Mouse (Mus musculus) kidney, embryonic 15.5 days (tissue): ENCODE data around the gene Bbs4. TPM values are rescaled to one million over a fixed set of nuclear protein-coding genes. Genes with fewer than 3 reads are reported as not detected.
"Not testable (repeated sequence)": the region's sequence is repeated elsewhere in the genome, so short reads cannot be mapped to it uniquely, and the experiment has no call there.

Experiments used
- ATAC-seq: fragments of 200-750 bp; cut with Nextera tagmentation; replicated peaks from 2 replicates; pipeline ENCODE4 v1.8.0; 2017; ENCODE audit warnings: moderate TSS enrichment; ENCODE audit not compliant: low FRiP score
- H3K27ac ChIP-seq: fragments of 300-500 bp; sonication (generic); 2 replicates; pipeline ENCODE4 v1.5.1; 2015; ENCODE audit warnings: mild to moderate bottlenecking, inconsistent platforms
- H3K27me3 ChIP-seq: fragments of 300-500 bp; sonication (generic); 2 replicates; pipeline ENCODE4 v1.6.1; 2015; ENCODE audit warnings: inconsistent platforms
- H3K36me3 ChIP-seq: fragments of 300-500 bp; sonication (generic); 2 replicates; pipeline ENCODE4 v1.6.1; 2015; ENCODE audit warnings: inconsistent platforms
- H3K4me1 ChIP-seq: fragments of 300-500 bp; sonication (generic); 2 replicates; pipeline ENCODE4 v1.6.1; 2015; ENCODE audit warnings: inconsistent platforms
- H3K4me2 ChIP-seq: fragments of 300-500 bp; sonication (generic); 2 replicates; pipeline ENCODE4 v1.6.1; 2015; ENCODE audit warnings: moderate library complexity, mild to moderate bottlenecking, inconsistent platforms
- H3K4me3 ChIP-seq: fragments of 300-500 bp; sonication (generic); replicated peaks from 2 replicates; pipeline ENCODE4 v1.5.1; 2015; ENCODE audit warnings: mild to moderate bottlenecking, inconsistent platforms
- H3K9ac ChIP-seq: fragments of 300-500 bp; sonication (generic); 2 replicates; pipeline ENCODE4 v1.6.1; 2015; ENCODE audit warnings: mild to moderate bottlenecking, inconsistent platforms
- H3K9me3 ChIP-seq: fragments of 300-500 bp; sonication (generic); replicated peaks from 2 replicates; pipeline ENCODE4 v1.6.1; 2016; ENCODE audit warnings: inconsistent platforms
- WGBS: fragments of 180-500 bp; shearing (Covaris S2); methylation state at CpG from one replicate; pipeline ENCODE4 v1.1.7; 2015; ENCODE audit warnings: mixed read lengths; 5-methylcytosine and 5-hydroxymethylcytosine counted together
- polyA plus RNA-seq: library from polyadenylated mRNA; unstranded; fragments of >200 nt; fragmentation: Nextera tagmentation; extraction: Ambion mirVana; gene quantifications from 2 replicates; pipeline ENCODE4 v1.2.1, GENCODE M21; 2015

Gene Bbs4
- 14.2 and 14.6 TPM in 2 replicates for polyA plus RNA-seq

DNA sequence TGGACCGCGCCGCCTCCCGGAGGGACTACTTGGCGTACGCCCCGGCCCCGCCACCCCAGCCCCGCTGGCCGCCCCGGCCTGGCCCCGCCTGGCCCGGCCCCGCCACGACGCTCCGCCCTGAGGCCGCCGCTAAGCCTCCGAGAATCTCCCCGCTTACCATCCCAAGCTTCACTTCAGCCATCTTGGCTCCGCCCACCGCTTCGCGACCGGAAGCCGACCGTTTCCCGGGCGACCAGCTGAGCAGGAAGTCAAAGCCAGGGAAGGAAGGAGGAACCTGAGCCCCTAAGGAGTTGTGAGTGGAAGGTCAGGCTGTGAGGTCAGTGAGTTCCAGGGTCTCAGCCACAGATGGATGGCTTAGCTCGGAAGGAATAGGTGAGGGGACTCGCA lies at the start of gene Bbs4:
TSS of gene Bbs4 (minus strand) at position 256 of the 387 bp plus-strand sequence.
- 0 out of 2 replicates have a peak, but pooled peaks cover 4% of the 10 kb centered on the region for H3K4me1 ChIP-seq
- no peaks in the 10 kb centered on the region for H3K9me3 ChIP-seq
- ATAC-seq: peak; percentile 97
- whole genome bisulfite sequencing: under 1% methylated on average over 31 of the region's 32 CpGs
- H3K36me3 ChIP-seq: no peaks in the 10 kb centered on the region
- no peaks in the 10 kb centered on the region for H3K27me3 ChIP-seq
- peak within 1 kb of the TSS; percentile 61 for H3K9ac ChIP-seq
- H3K4me3 ChIP-seq: peak within 1 kb of the TSS; percentile 70
- peak within 1 kb of the TSS; percentile 90 for H3K27ac ChIP-seq
- peak within 1 kb of the TSS; percentile 75 for H3K4me2 ChIP-seq

DNA sequence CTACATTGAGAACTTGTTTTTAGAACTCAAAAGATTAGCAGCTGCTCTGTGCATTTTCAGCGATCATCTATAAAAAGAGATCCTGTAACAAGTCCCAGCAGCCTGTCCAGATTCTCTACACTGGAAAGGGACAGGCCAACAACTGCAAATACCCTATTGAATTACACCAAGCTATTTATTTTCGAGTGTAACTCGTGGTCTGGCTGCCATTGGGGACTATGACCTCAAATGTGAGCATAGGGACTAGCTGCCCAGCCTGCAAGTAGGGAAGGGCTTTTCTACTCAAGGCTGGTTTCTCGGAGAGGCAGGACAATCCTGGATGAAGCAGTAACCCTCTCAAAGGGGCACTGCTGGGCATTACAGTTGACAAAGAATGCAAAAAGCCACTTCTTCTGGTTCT lies 35.8 kb upstream of the Bbs4 start:
- no peaks in the 10 kb centered on the region for H3K27me3 ChIP-seq
- no peak overlapping the region for H3K4me2 ChIP-seq
- H3K9me3 ChIP-seq: no peaks in the 10 kb centered on the region
- 73% methylated on average over 4 of the region's 4 CpGs for WGBS
- no peak overlapping the region for H3K4me3 ChIP-seq
- H3K9ac ChIP-seq: no peak overlapping the region
- ATAC-seq: no peak
- no peak overlapping the region for H3K27ac ChIP-seq
- no peaks in the 10 kb centered on the region for H3K4me1 ChIP-seq
- peaks cover 36% of the 10 kb centered on the region for H3K36me3 ChIP-seq

DNA sequence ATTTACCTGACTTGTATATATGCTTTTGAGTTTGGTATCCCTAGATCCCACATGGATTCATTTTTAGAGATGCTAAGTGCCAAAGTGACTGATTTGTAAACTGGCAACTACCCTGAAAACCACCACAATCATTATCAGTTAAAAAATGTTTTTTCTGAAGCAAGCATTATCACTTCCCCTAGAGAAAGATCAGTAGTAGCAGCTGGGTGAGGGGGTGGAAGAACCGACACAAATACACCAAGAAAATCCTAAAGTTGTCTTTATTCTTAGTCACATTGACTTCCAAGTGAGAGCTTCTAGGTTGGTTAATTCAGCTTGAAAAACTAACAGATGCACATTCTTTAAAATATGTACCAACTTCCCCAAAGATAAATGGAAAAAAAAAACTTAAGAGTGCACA lies 35.0 kb upstream of the Bbs4 start:
- H3K4me1 ChIP-seq: no peaks in the 10 kb centered on the region
- no peak overlapping the region for H3K9ac ChIP-seq
- no peaks in the 10 kb centered on the region for H3K9me3 ChIP-seq
- no peak overlapping the region for H3K4me3 ChIP-seq
- no peaks in the 10 kb centered on the region for H3K27me3 ChIP-seq
- WGBS: 83% methylated on average over 1 of the region's 1 CpGs
- H3K27ac ChIP-seq: no peak overlapping the region
- H3K36me3 ChIP-seq: peaks cover 29% of the 10 kb centered on the region
- H3K4me2 ChIP-seq: no peak overlapping the region
- no peak for ATAC-seq

DNA sequence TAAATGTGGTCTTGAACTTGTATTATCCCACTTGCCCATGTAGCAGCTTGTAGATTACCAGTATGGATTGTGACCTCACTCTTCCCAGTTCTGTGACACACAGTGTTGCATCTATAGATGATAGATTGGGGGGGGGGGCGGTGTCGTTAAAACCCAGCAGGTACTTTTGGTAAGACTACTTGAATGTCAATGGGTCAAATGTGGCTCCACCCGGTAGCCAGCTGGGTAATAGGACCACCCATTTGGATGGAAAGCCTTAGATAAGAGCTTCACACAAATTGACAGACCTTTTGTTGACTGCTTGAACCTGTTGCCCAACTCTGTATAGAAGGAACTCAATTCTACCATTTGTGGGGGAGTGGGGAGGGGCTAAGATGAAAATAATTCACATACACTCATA lies 34.2 kb upstream of the Bbs4 start:
- 58% methylated on average over 3 of the region's 3 CpGs for WGBS
- no peak overlapping the region for H3K27ac ChIP-seq
- H3K27me3 ChIP-seq: no peaks in the 10 kb centered on the region
- no peaks in the 10 kb centered on the region for H3K9me3 ChIP-seq
- peaks cover 20% of the 10 kb centered on the region for H3K36me3 ChIP-seq
- H3K4me1 ChIP-seq: no peaks in the 10 kb centered on the region
- no peak for ATAC-seq
- H3K4me2 ChIP-seq: no peak overlapping the region
- no peak overlapping the region for H3K9ac ChIP-seq
- H3K4me3 ChIP-seq: no peak overlapping the region

DNA sequence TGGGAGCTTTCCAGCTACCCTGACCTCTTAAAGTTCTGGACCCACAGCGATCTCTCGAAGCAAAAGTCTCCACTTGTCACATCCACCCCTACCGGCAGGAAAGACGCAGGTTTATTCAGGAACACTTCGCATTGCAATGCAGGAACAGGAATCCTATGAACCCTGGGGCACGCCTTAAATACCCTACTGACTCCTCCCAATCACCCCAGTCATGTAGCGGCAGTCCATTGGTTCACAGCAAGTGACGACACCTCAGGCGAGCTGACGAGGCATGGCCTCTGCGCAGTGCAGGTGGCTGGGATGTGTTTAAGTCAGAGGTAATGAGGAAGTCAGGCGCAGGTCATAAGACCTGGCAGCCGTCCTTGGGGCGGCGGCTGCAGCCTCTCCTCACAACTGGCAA lies 22.3 kb upstream of the Bbs4 start:
- H3K4me3 ChIP-seq: no peak overlapping the region
- H3K27ac ChIP-seq: no peak overlapping the region
- H3K36me3 ChIP-seq: no peaks in the 10 kb centered on the region
- no peaks in the 10 kb centered on the region for H3K4me1 ChIP-seq
- ATAC-seq: no peak
- H3K9ac ChIP-seq: no peak overlapping the region
- WGBS: 93% methylated on average over 15 of the region's 15 CpGs
- H3K9me3 ChIP-seq: no peaks in the 10 kb centered on the region
- H3K27me3 ChIP-seq: no peaks in the 10 kb centered on the region
- no peak overlapping the region for H3K4me2 ChIP-seq

DNA sequence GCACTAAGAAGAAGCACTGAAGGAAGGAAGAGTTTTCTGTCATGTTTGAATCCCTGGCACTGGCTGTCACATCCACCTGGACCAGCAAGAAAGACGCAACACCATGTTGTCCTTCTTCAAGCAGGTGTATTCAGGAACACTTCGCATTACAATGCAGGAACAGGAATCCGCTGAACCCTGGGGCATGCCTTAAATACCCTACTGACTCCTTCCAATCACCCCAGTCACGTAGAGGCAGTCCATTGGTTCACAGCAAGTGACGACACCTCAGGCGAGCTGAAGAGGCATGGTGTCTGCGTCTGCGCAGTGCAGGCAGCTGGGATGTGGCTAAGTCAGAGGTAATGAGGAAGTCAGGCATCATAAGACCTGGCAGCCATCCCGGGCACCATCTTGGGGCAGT lies 16.3 kb upstream of the Bbs4 start:
- Histone ChIP-seq H3K27ac (no peak overlapping the region), H3K36me3 (no peaks in the 10 kb centered on the region), H3K9ac (no peak overlapping the region), H3K9me3 (no peaks in the 10 kb centered on the region), H3K4me2 (no peak overlapping the region), H3K4me3 (no peak overlapping the region), H3K27me3 (no peaks in the 10 kb centered on the region), H3K4me1 (no peaks in the 10 kb centered on the region)
- WGBS: 88% methylated on average over 9 of the region's 9 CpGs
- no peak for ATAC-seq

DNA sequence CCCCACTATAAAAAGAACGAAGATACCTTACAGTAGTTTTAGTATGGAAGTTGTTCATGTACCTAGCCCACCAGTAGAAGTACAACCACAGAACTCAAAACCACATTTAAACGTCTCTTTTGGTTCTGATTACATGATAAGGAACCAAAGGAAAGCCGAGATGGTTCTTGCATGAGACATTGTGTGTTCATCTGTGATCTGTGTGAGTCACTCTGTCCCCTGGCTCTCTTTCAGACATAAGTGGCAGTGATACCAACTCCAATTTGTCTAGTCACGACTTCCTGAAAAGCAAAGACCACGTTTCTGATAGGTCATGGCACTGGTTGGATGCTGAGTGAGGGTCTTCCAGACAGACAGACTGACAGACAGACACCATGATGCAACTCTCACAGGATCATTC lies 15.9 kb upstream of the Bbs4 start:
- Histone ChIP-seq H3K9ac (no peak overlapping the region), H3K27me3 (no peaks in the 10 kb centered on the region), H3K4me1 (no peaks in the 10 kb centered on the region), H3K36me3 (no peaks in the 10 kb centered on the region), H3K27ac (no peak overlapping the region), H3K4me2 (no peak overlapping the region), H3K4me3 (no peak overlapping the region), H3K9me3 (no peaks in the 10 kb centered on the region)
- WGBS: 83% methylated on average over 5 of the region's 5 CpGs
- ATAC-seq: no peak

DNA sequence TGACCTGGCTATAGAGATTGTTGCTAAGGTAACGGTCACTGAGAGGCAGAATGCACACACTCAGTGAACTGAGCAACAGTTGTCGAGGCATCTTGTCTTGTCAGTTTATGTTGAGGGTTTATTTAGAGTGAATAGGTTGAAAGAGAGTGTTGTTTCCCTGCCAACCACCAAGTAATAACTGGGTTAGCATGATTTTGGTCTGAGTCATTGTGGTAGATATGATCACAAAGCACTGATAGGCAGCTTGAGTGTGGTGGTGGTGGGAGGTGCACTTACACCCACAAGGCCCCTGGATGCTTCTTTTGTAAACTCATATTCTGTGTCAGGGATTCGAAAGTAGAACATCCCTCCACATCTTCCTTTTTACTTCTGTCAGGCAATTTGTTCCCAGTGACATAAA lies 7.2 kb upstream of the Bbs4 start:
- not testable (repeated sequence) for ATAC-seq, H3K27me3 ChIP-seq, H3K4me2 ChIP-seq, H3K4me3 ChIP-seq, H3K4me1 ChIP-seq, H3K9me3 ChIP-seq, H3K36me3 ChIP-seq, H3K9ac ChIP-seq, H3K27ac ChIP-seq
- 81% methylated on average over 3 of the region's 3 CpGs for WGBS

DNA sequence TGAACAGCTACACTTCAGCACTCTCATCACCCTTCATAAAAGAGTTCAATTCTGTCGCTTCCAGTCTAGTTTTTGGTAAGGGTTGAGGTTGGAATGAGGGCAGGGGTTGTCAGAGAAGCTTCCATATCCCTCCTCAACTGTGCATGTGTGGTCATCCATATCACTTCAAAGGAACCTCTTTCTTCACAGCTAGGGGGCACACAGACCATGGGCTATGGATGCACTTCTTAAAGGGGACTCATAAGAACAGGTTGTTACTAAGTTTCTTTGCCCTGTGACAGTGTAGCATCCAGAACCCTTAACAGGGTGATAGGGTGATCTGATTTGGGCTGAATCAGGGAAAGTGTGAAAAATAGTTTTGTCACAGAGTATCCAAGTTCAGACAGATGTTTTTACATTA lies 4.7 kb upstream of the Bbs4 start:
- H3K36me3 ChIP-seq, H3K27me3 ChIP-seq, H3K4me1 ChIP-seq, ATAC-seq, H3K4me2 ChIP-seq, H3K9ac ChIP-seq, H3K9me3 ChIP-seq, H3K4me3 ChIP-seq, H3K27ac ChIP-seq: not testable (repeated sequence)
- WGBS: 53% methylated on average over 1 of the region's 1 CpGs

DNA sequence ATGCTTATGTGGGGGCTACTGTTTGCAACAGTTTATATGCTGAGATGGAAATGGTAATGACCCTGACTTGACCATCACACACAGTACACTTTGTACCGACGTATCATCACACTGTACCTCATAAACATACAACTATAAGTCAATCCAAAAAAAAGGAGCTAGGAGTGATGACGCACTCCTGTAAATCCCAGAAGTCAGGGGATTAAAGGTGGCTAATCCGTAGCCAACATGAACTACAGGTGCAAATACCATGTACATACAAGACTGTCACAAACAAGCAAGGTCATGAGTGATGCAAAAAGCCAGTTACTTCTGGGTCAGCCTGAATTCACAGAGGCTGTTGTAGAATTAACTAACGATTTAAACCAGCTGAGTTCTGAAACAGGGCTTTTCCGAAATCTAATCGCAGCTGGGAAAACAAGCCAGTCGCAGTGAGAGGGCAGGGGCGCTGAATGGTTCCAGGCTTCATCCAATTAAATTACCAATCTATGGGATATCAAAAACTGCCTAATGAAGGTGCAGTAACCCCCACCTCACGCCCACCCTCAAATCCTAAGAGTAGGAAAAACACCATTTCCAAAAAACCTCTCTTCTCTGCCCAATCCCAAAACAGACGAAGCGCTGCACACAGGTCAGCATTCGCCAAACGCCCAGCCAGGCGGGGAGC lies 589 bp downstream of the Bbs4 start:
- no peaks in the 10 kb centered on the region for H3K9me3 ChIP-seq
- H3K27ac ChIP-seq: peak overlapping the region; percentile 90
- ATAC-seq: peak; percentile 19
- no peaks in the 10 kb centered on the region for H3K27me3 ChIP-seq
- H3K4me1 ChIP-seq: 0 out of 2 replicates have a peak, but pooled peaks cover 4% of the 10 kb centered on the region
- H3K9ac ChIP-seq: peak overlapping the region; percentile 61
- H3K4me2 ChIP-seq: peak overlapping the region; percentile 75
- WGBS: 10% methylated on average over 15 of the region's 15 CpGs
- peak overlapping the region; percentile 70 for H3K4me3 ChIP-seq
- H3K36me3 ChIP-seq: no peaks in the 10 kb centered on the region

DNA sequence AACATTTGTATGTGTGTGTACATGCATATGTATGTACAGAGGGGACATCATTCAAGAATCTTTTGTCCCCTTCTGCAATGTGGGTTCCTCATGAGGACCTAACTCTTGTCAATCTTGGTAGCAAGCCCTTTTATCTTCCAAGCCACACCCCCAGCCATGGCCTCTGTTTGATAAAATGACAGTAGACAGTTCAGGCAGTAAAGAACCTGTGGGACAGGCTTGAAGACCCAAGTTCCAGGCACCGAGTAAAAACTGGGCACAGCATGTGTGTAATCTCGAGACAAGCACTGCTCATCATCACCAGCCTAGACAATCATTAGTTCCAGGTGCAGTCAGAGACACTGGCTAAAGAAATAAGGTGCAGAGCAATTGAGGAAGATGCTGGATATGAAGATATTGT lies 7.1 kb downstream of the Bbs4 start:
- H3K9me3 ChIP-seq: no peaks in the 10 kb centered on the region
- no peaks in the 10 kb centered on the region for H3K4me1 ChIP-seq
- ATAC-seq: no peak
- no peak overlapping the region for H3K27ac ChIP-seq
- H3K27me3 ChIP-seq: no peaks in the 10 kb centered on the region
- no peak overlapping the region for H3K4me2 ChIP-seq
- WGBS: 78% methylated on average over 2 of the region's 2 CpGs
- H3K4me3 ChIP-seq: no peak overlapping the region
- H3K9ac ChIP-seq: no peak overlapping the region
- peaks cover 22% of the 10 kb centered on the region for H3K36me3 ChIP-seq

DNA sequence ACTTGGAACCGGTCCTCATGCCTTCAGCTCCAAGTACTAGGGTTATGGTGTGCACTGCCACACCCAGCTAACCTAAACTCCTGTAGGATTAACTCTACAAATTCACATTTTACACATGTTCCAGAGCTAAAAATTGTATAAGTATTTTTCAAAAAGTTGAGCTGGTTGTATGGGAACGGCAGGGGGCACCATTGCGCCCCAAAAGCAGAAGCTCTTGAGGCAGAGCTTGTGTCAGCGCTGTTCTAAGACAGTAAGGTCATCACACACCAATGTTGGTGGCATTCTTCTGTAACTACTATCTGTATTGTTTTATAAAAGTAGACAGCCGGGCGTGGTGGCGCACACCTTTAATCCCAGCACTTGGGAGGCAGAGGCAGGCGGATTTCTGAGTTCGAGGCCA lies 13.3 kb downstream of the Bbs4 start:
- Histone ChIP-seq H3K9ac (no peak overlapping the region), H3K27ac (no peak overlapping the region), H3K9me3 (no peaks in the 10 kb centered on the region), H3K4me2 (no peak overlapping the region), H3K4me1 (no peaks in the 10 kb centered on the region), H3K36me3 (peaks cover 39% of the 10 kb centered on the region), H3K27me3 (no peaks in the 10 kb centered on the region), H3K4me3 (no peak overlapping the region)
- no peak for ATAC-seq
- WGBS: 87% methylated on average over 9 of the region's 9 CpGs

DNA sequence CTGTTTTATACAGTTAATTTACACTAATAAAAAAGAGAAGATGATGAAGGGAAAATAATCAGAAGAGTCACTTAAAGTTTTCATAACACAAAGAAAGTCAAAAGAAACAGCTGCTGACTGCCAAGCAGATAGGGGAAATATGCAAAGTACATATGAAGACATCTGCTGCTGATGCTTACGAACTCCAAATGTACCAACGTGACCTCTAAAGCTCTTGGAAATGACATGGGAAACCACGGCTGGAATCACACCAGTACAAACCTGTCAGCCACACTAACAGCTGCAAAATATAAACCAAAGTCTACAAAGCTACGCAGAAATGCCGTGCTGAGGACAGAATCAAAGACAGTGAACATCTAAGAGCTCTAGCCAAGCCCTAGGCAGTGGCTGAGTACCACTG lies 14.2 kb downstream of the Bbs4 start:
- no peak overlapping the region for H3K9ac ChIP-seq
- peaks cover 45% of the 10 kb centered on the region for H3K36me3 ChIP-seq
- no peak overlapping the region for H3K4me3 ChIP-seq
- WGBS: 75% methylated on average over 5 of the region's 5 CpGs
- H3K9me3 ChIP-seq: no peaks in the 10 kb centered on the region
- no peak overlapping the region for H3K4me2 ChIP-seq
- no peak for ATAC-seq
- no peak overlapping the region for H3K27ac ChIP-seq
- H3K27me3 ChIP-seq: no peaks in the 10 kb centered on the region
- no peaks in the 10 kb centered on the region for H3K4me1 ChIP-seq
